Mouse (Mus musculus) testis, postnatal 10 days (tissue): ENCODE data around the gene Rad54l2.

Experiments
- DNase-seq: peaks from one replicate; pipeline ENCODE4 v3.0.0; 2021; ENCODE audit warnings: low spot score

Rad54l2 gene

DNA sequence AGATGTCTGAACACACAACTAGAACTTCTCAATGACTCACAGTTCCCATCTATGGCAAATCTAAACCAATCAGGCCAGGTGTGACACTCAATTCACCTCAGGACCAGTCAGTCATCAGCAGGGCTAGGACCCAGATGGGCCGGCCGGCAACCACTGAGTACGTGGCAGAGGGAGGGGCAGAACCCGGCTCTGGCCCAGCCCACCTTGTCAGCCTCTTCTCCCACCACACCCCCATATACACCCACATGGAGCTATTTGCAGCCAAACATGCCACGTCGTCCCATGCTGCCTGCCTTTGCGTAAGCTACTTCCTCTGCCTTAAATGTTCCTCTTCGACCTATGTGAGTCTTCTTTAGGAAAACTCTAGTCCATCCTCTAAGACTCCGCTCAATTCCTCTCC lies 113.0 kb downstream of the Rad54l2 start:
- DNase-seq: no peak

DNA sequence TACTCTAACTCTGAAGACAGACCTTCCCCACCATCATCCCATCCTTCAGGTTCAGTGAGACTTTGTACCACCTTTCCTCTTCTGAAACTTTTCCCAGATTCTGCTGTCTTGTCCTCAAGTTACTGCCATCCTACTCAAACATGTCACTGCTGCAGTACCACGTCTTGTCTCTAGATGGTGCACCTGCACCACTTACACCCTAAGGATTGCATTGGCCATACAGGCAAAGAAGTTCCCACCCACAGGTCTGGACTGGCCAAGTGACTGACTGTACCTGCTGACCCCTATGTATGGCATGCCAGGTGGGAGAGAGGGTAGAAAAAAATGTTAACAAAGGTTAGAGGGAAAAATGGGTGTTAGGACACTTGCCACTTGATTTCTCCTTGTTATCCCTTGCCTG lies 113.5 kb downstream of the Rad54l2 start:
- peak; percentile 85 for DNase-seq

DNA sequence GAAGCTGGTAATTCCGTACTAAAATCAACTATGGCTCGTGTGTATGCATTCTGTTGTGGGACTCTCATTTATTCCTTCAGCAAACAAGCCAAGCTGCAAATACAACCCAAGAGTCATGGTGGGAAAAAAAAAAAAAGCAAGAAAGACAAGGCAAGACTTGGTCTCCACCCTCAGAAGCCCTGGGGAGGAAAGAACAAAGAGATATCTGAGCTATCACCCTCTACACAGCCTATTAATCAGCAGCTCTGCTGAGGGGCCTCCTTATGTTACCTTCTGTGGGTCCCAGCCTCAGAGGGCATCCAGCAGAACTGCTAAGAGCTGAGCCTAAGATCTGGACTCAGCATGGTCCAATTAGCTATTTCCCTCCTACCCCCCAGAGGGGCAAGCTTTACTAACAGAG lies 115.1 kb downstream of the Rad54l2 start:
- no peak for DNase-seq

DNA sequence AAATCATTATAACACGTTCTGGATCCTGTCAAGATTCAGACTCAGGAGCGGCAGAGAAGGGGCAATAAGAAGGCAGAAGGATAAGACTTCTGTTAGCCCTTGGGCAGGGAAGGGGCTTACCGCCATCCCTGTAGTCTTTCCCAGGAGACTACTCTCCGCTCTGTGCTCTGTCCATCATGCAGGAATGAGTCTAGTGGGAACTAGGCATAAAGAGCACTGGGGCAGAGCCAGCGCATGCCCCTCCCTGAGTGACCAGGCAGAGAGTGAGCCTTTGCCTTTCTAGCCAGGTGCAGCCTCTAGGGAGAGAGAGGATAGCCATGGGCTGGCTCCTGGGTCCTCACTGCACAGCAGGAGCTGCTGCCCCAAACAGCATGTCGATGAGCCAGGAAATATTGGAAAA lies 124.1 kb downstream of the Rad54l2 start:
- no peak for DNase-seq

- no peak for DNase-seq
Measured at GRCm38 (mm10) chr9:106664433-106664832, 124.6 kb downstream of the Rad54l2 start.

- no peak for DNase-seq
Measured at GRCm38 (mm10) chr9:106663200-106663599, 125.8 kb downstream of the Rad54l2 start.

GRCm38 (mm10) chr9:106659935-106660334 lies 129.1 kb downstream of the Rad54l2 start:
- DNase-seq: no peak

DNA sequence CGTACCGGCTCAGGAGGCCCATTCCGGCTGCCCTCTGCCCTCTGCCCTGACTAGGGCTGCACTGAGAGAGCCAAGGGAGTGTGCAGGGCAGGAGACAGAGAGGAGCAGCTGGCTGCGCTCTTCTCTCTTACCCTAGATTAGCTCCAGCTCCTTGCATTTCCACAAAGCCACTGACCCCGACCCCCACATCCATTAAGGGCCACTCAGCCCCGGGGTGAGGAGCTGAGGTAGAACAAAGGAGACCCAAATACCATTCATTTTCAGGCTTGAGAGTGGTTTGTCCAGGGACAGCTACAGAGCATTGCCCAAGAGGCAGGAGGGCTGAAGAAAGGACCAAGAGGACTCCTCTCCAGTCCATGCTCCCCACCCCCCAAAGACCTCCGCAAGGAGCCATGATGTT lies 129.6 kb downstream of the Rad54l2 start:
- DNase-seq: no peak

DNA sequence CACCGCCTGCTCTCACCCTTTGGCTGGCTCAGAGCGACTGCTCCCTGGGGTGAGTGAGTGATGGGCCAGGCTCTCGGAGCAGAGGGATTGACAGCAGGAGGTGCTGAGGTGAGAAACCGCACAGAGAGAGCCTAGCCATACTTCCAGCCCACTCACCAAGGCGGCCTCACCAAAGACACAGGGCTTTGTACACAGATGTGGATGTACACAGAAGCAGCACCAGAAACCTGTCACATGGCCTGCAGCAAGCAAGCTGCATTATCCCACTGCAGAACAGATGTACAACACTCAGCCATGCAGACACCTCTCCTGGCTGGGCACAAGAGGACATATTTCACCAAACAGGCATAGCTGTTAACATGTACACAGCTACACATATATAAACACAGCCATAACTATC lies 131.4 kb downstream of the Rad54l2 start:
- no peak for DNase-seq

DNA sequence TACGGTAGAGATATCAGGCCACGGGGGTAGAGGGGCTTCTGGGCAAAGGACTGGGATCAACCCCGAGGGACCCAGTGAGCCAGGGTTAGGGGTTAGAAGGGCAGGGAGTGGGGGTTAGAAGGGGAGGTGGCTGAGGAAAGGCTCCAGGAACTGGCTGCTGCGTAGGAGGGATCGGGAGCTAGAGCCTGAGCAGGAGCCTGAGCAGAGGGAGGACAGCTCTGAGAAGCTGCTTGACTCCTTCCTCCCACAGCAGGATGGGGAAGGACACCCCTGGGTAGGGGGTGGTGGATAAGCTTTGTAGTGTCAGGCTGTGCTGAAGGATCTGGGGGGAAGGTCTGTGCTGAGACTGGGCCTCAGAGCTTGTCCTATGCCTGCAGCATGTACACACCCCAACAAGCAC lies 132.2 kb downstream of the Rad54l2 start:
- DNase-seq: no peak

DNA sequence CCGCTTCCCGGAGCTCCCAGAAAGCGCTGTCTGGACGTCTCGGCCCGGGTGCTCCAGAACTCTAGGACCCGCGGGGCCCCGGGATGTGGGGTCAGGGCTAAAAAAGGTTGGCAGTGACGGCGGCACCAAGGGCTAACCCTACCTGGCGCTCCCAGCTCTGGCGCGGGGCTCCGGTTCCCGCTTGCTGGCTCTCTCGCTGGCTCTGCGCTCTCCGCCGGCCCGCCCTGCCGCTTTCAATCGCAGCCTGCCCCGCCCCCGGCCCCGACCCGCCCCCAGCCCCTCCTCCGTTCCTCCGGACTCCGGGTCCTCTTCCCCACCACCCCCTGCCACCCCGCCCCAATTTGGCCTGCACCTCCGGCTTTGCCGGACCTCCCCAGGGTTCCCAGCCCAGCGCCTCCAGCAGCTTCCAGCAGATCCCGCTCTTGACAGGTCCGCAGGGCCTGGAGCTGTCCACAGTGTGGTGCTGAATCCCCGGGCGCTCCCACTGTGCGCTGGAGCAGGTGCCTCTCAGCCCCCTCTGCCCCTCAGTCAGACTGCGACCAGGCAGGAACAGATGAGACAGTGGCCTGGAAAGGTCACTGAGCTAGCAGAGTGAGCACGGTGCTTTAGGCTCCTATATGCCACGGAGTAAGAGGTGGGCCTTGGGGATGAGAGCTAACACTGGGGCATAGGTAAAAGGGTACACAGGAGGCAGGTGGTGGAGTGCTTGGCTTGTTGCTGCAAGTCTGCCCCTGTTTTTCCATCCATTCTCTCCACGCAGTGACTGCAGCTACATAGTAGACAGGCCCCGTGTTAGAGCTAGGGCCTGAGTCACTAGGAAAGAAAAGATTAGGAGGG lies 132.9 kb downstream of the Rad54l2 start, which contains the start of gene Grm2:
TSS of gene Grm2 (minus strand) at position 199 of the 837 bp plus-strand sequence.
- DNase-seq: peak; percentile 87

GRCm38 (mm10) chr9:106652720-106653119 lies 136.3 kb downstream of the Rad54l2 start:
- DNase-seq: no peak

GRCm38 (mm10) chr9:106647226-106647625 lies 141.8 kb downstream of the Rad54l2 start:
- DNase-seq: no peak

DNA sequence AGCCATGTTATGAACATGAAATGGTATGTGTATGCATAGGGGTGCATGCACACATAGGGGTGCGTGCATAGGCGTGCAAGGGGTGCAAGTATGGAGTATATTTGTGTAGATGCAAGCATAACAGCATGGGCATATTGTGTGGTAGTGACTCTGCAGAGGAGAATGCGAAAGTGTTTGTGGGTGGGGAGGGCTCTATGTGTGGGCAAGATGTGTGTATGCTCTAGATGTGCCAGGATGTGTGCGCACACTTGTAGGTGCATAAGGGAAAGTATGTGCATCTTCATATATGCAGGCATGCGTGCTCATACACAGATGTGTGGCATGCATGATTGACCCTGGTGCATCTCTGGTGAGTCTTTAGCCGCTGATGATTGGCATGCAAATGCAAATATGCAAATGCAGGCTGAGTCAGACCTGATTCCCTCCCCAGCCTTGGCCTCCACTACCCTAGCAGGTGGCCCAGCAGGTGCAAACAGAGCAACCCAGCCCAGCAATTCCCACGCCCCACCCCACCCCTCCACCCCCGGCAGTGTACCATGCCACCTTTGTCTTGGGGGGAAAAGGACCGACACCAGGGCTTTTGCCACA lies 143.2 kb downstream of the Rad54l2 start:
- DNase-seq: no peak

GRCm38 (mm10) chr9:106643787-106644186 lies 145.2 kb downstream of the Rad54l2 start:
- no peak for DNase-seq

GRCm38 (mm10) chr9:106643128-106643527 lies 145.9 kb downstream of the Rad54l2 start:
- DNase-seq: peak; percentile 92

DNA sequence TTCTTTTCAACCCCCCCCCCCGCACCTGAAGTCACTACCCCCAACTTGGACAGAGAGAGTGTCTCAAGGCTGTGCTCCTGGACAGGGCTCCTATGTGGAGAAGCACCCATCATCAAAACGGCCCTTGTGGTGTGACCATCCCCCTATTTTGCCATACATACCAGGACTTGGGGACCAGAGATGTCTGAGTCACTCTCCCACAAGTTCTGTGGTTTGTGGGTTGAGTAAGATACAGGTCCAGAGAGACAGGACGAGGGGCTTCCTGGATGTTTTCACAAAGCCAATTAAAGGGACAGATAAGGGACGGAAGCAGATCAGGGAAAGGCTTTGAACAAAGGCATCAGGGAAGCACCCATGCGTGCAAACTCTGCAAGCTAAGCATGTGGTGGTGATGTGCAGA lies 147.6 kb downstream of the Rad54l2 start:
- no peak for DNase-seq

- no peak for DNase-seq
Measured at GRCm38 (mm10) chr9:106638154-106638553, 150.8 kb downstream of the Rad54l2 start.
